Comparison of ENCODE assay signal across 8 mouse cellular contexts in genomic region chr14:29267233-29267874, GRCm38 (mm10).
A peak's percentile ranks its signal among the peaks of the same experiment; 100 is the strongest.
DNase-seq lines count a peak whose midpoint lies in the region; ATAC-seq and TF ChIP-seq lines count a peak whose summit lies in the region.

No protein-coding gene starts in this region.

- TF ChIP-seq CTCF in lung, adult 2 months (IDR thresholded peaks at IDR 0.05; ENCODE audit: insufficient read depth, low read length): peak; percentile 34; the same call in 1 of the 2 replicates

- no peaks in the 10 kb centered on the region for H3K9me3 ChIP-seq in heart, embryonic 12.5 days (replicated peaks)
- H3K9me3 ChIP-seq in embryonic facial prominence, embryonic 13.5 days: no peaks in the 10 kb centered on the region

- 44% methylated on average over 5 of the region's 5 CpGs for WGBS in heart, embryonic 12.5 days
- 65% methylated on average over 5 of the region's 5 CpGs for WGBS in embryonic facial prominence, embryonic 13.5 days
- WGBS in lung, adult 2 months: 35% methylated on average over 5 of the region's 5 CpGs

- H3K27me3 ChIP-seq in heart, embryonic 12.5 days (replicated peaks): no peaks in the 10 kb centered on the region
- H3K27me3 ChIP-seq in embryonic facial prominence, embryonic 13.5 days: no peaks in the 10 kb centered on the region

- peaks cover 27% of the 10 kb centered on the region for H3K4me1 ChIP-seq in heart, embryonic 12.5 days (replicated peaks)
- peaks cover 18% of the 10 kb centered on the region for H3K4me1 ChIP-seq in embryonic facial prominence, embryonic 13.5 days
- no peaks in the 10 kb centered on the region for H3K4me1 ChIP-seq in lung, adult 2 months (ENCODE audit: control insufficient read depth, insufficient read depth, low read length)

- peak; percentile 36 for DNase-seq in heart, postnatal 4 days
- DNase-seq in Muller cell, postnatal 12 days (ENCODE audit: inconsistent ontology term): peak; percentile 42
- no peak for DNase-seq in lung, adult 2 months
- DNase-seq in right cerebral cortex, postnatal 36 days (ENCODE audit: low spot score in 2 of 2): no peak
- DNase-seq in left cerebral cortex, postnatal 14 days (ENCODE audit: low spot score in 2 of 2): no peak
- no peak for DNase-seq in heart, adult 9 months (ENCODE audit: low spot score in 2 of 2)

- no peak overlapping the region for H3K4me3 ChIP-seq in heart, embryonic 12.5 days
- H3K4me3 ChIP-seq in embryonic facial prominence, embryonic 13.5 days: no peak overlapping the region
- no peak overlapping the region for H3K4me3 ChIP-seq in lung, adult 2 months (replicated peaks; ENCODE audit: extremely low read depth, low read depth, low read length)

- no peak overlapping the region for H3K9ac ChIP-seq in heart, embryonic 12.5 days
- H3K9ac ChIP-seq in embryonic facial prominence, embryonic 13.5 days: no peak overlapping the region

- intact Hi-C loops in left cerebral cortex, postnatal 14 days (cut with DNase I): no loop called here

- no peaks in the 10 kb centered on the region for H3K36me3 ChIP-seq in heart, embryonic 12.5 days
- no peaks in the 10 kb centered on the region for H3K36me3 ChIP-seq in embryonic facial prominence, embryonic 13.5 days

- TF ChIP-seq POLR2A in lung, adult 2 months (IDR thresholded peaks at IDR 0.05; ENCODE audit: borderline replicate concordance, extremely low read depth, low read depth, low read length): no peak

- no peak for ATAC-seq in heart, embryonic 12.5 days (ENCODE audit: insufficient number of reproducible peaks, low FRiP score)
- ATAC-seq in embryonic facial prominence, embryonic 13.5 days (ENCODE audit: insufficient number of reproducible peaks, insufficient read depth, low FRiP score, low TSS enrichment, low read depth): peak; percentile 26; the same call in 1 of the 2 replicates

- H3K27ac ChIP-seq in heart, embryonic 12.5 days (ENCODE audit: poor library complexity, severe bottlenecking): no peak overlapping the region
- peak overlapping the region; percentile 34; the same call in 1 of the 2 replicates for H3K27ac ChIP-seq in embryonic facial prominence, embryonic 13.5 days

- no peak overlapping the region for H3K4me2 ChIP-seq in heart, embryonic 12.5 days
- no peak overlapping the region for H3K4me2 ChIP-seq in embryonic facial prominence, embryonic 13.5 days

Comparison
In these comparisons a context has a peak if more than half of its experiments do, and no peak if none do; other contexts are left out.
1. DNase-seq: peak in heart, postnatal 4 days (single experiment) and Muller cell, postnatal 12 days (single experiment); none in lung, adult 2 months (single experiment), right cerebral cortex, postnatal 36 days (0 of 2), left cerebral cortex, postnatal 14 days (0 of 2) and heart, adult 9 months (0 of 2).